Mouse (Mus musculus) CH12.LX (cell line): Measurements from ENCODE around the gene Nhlh1.

Source experiments
- CTCF ChIP-seq, 2 experiments: IDR thresholded peaks in 1 of 2; conservative IDR thresholded peaks in 1 of 2; 2 replicates each; pipeline ENCODE4 v1.5.1; 2011 to 2012; ENCODE audit warnings: low read depth in 2 of 2, low read length in 2 of 2, improper control_type of control experiment in 1 of 2, inconsistent platforms in 1 of 2, mild to moderate bottlenecking in 1 of 2, moderate library complexity in 1 of 2
- E2F4 ChIP-seq: IDR thresholded peaks from 2 replicates; pipeline ENCODE4 v1.6.1; 2011; ENCODE audit warnings: low read depth, low read length, improper control_type of control experiment; ENCODE audit not compliant: insufficient replicate concordance
- MAX ChIP-seq: IDR thresholded peaks from 2 replicates; pipeline ENCODE4 v1.6.1; 2011; ENCODE audit warnings: low read length, improper control_type of control experiment
- MAZ ChIP-seq: IDR thresholded peaks from 2 replicates; pipeline ENCODE4 v1.6.1; 2012; ENCODE audit warnings: low read depth, mild to moderate bottlenecking, inconsistent platforms, low read length, improper control_type of control experiment, moderate library complexity
- POLR2A ChIP-seq: IDR thresholded peaks from 2 replicates; pipeline ENCODE4 v1.6.1; 2011; ENCODE audit warnings: low read depth, mild to moderate bottlenecking, improper control_type of control experiment, low read length
- POLR2AphosphoS2 ChIP-seq: IDR thresholded peaks from 2 replicates; pipeline ENCODE4 v1.6.1; 2011; ENCODE audit warnings: low read depth, low read length, improper control_type of control experiment
- USF1 ChIP-seq: IDR thresholded peaks from 2 replicates; pipeline ENCODE4 v1.6.1; 2014; ENCODE audit warnings: low read depth, mild to moderate bottlenecking, inconsistent platforms, low read length, improper control_type of control experiment
- ZKSCAN1 ChIP-seq: IDR thresholded peaks from 2 replicates; pipeline ENCODE4 v1.6.1; 2012; ENCODE audit warnings: low read depth, inconsistent platforms, low read length, improper control_type of control experiment, borderline replicate concordance

DNA sequence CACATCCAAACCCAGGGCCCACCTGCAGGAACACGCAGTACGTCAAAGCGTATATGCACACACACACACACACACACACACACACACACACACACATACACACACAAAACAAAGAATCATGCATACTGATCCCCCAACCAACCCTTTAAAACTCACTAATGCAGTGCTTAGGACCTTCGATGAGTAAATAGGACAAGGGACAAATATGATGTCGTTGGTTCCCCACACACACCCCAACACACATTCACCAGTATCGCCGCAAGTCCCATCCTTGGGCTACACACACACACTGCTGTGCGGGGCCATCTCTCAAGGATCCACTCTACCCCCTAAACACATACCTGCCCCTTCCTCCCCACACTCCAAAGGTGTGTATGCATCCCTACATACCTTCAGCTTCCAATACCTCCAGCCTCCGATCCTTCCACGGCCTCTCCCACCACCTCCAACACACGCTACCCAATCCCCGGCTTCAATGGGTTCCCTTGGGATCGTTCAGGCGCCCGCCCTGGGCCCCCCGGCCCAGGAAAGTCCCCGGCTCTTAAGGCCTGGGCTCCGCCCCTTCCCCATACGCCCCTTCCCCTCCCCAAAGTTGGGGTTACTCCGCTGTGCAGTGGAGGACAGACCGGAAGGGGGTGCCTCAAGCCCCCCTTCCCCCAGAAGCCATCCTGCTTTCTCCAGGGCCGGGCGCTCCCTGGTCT lies 31.0 kb downstream of the Nhlh1 start:
- no peak for TF ChIP-seq CTCF (conservative IDR thresholded peaks at IDR 0.05 in 1 of 2, IDR thresholded peaks at IDR 0.05 in 1 of 2; ENCODE audit: low read depth in 2 of 2, low read length in 2 of 2)
- no peak for TF ChIP-seq POLR2A
- no peak for TF ChIP-seq E2F4
- no peak for TF ChIP-seq ZKSCAN1
- no peak for TF ChIP-seq POLR2AphosphoS2
- no peak for TF ChIP-seq MAX
- no peak for TF ChIP-seq USF1
- no peak for TF ChIP-seq MAZ
